Mouse (Mus musculus): Measurements from ENCODE around the gene Nat8f6. TPM values are rescaled to one million over a fixed set of nuclear protein-coding genes. Genes with fewer than 3 reads are reported as not detected.
"Not testable (repeated sequence)": the region's sequence is repeated elsewhere in the genome, so short reads cannot be mapped to it uniquely, and the experiment has no call there.

Nat8f6 gene
- 1.8 and 3.2 TPM in 2 replicates for total RNA-seq (2021)
- long read RNA-seq, result 0 reads

DNA sequence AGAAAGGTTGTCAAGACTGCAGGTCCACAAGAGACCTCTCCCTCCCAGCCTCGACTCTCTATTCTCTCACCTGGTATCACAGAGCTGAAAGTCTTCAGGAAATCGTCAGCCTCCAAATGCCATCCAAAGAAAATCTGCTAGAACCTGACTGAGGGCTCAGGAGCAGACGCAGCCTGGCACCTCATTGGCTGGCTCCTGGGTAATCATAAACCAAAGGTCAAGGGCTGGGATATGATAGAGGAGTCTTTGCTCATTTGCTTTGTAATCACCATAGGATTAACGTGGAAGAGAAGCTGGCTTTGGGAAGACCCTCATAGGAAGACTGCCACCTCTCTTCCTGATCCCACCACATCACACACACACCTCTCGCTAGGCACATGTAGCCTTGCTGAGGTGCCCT lies at the start of gene Nat8f6, which contains the start of gene Nat8f5:
TSS of gene Nat8f6 (minus strand) at position 118 of the 400 bp plus-strand sequence.
TSS of gene Nat8f5 (minus strand) at position 136 of the 400 bp plus-strand sequence.
- DNase-seq, result no peak

DNA sequence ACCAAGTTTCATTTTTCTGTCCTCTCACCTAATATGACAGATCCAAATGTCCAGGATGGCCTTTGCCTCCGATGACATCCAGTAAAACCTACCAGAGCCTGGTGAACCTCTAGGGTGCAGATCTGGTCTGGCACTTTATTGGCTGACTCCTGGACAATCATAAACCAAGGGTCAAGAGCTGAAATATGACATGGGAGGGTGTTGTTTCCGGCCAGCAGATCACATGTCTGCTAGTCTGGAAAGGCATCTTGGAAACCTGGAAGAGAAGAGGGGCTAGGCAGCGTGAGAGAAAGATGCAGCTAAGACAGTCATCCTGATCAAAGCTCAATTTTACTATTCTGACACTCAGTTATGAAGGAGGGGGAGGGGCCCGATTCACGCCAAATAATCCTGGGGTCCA lies 48.3 kb upstream of the Nat8f6 start, which contains the start of gene Nat8f2:
TSS of gene Nat8f2 (minus strand) at position 153 of the 400 bp plus-strand sequence.
- not testable (repeated sequence) for DNase-seq

DNA sequence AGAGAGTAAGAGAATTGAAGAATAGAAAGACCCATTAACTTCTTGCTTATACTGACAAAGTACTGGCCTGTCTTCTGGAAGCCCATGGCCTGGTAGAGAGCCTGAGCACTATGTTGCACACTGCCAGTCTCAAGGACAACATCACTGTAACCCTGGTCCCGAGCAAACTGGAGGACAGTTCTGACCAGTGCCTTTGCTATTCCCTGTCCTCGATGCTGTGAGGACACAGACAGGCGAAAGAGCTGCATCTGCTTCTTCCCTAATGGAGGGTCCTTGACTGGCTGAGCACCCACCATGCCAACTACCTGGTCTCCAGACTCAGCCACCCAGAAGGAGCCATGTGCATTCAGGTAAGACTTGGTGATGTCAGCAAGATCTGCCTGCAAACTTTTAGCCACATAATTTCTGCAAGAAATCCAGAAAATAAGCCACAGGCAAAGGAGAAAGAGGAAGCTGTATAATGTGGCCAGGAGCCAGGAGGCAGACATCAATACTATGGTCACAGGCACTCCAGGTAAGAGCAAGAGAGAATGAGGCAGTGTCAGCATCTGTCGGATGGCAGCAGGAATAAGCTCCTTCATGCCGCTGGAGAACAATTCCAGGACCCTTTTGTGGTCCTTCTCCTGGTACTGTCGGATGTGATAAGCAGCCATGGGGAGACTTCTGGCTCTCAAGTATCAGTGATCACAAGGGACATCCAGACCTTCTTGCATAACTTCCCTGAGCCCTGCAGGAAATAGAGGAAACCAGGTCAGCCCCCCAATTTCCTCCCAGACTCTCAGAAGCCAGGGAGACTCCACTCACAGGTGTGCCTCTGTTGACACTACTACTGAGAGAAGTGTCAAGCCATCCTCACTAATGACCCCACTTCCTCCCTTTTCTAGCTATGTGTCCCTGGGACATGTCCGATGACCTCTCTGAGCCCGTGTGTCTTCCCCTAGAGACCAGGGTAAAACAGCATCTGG lies 47.3 kb upstream of the Nat8f6 start:
- no peak for DNase-seq

DNA sequence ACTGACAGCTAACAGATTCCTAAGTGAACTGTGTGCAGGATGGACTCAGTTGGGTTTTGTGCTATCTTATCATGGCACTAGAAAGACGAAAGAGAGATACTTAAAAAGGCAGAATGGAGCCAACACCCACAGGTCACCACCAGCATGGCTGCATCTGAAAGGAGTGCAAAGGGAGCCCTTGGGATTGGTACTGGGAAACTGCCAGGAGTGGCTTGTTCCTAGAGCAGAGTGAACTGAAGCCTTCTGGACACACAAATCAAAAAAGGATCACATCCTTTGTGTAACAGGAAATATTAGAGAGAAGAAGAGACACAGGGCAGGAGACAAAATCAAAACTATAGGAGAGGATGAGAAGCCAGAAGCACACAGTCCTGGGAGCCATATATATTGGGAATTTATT lies 46.2 kb upstream of the Nat8f6 start:
- not testable (repeated sequence) for DNase-seq

DNA sequence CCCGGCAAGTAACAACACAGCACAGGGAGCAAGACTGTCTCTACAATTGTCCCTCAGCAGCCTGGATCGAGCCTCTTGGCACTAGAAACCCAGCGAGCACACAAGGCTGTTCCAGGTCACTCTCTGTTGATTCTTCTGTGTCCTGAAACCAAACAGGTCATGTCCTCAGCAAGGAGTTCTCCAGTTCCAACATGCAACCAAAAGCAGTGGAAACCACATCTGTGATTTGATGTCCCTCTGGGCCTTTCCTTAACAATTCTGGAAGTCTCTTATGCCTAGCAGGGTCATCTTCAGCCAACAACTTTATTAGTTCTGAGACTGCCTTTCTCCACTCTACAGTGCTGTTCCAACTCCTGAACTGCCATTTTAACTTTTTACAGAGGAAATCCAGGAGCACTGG lies 45.4 kb upstream of the Nat8f6 start:
- not testable (repeated sequence) for DNase-seq

DNA sequence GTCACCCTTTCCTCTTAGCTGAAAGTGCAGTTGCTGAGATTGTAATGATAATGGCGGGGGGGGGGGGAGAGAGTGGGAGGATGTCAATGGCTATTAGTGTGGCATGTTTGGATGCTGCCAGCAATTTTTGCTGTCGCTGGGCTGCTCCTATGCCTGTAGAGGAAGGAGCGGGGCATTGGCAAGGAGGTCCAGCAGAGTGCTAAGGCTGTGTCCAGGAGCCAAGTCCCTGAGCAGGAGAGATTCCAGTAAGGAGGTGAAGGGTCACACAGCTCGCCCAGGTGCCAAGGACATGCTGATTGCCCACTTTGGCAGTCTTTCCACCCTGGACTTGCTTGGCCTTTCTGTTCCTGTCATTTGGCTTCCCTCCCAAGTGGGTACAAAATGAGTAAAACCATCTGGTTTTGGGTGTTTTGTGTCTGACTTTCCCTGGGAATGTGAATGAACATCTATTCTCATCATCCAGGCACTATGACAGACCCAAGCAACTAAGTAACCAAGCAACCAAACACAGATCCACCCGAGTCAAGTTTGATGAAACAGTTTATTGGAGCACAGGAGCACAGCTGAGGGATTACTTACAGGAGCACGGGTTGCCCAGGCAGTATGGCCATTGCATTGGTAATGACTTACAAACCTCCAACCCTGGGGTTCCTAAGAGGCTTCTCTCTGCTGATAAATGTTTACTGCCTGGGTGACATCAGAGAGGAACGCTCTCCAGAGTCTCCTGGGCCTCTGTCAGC lies 44.3 kb upstream of the Nat8f6 start:
- peak; percentile 22 for DNase-seq

DNA sequence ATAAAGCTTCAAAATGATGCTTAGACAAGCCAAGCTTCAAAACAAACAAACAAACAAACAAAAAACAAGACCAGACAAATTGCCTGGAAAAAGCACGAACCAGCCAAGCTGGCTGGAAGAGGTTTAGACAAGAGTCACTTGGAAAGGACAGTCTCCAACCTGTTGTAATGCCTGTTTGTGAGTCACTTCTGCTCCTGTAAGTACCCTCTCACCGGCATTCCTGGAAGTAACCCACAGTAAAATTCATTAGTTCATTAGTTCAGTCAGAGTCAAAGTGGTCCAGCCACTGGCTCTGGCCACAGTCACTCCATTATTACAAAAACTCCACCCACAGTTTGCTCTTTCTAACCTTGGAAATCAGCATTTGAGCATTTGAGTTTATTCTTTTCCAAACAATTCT lies 43.1 kb upstream of the Nat8f6 start:
- DNase-seq, result no peak

DNA sequence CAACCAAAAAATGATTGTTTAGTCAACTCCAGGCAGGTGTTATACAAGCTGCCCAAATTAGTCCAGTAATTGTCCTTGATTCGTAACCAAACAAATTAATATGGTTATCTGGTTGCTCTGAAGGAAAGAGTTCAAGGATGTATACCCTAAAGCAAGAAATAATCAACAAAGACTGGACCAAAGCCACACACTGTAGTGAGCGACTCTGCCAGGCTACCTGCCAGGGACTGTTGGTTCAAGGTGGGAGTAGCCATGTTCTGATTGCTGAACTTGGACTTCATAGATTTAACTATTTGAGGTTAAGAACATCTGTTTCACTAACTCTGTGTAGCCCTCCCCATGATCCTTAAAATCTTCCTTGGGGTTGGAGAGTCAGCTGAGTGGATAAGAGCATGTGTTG lies 42.4 kb upstream of the Nat8f6 start:
- no peak for DNase-seq

DNA sequence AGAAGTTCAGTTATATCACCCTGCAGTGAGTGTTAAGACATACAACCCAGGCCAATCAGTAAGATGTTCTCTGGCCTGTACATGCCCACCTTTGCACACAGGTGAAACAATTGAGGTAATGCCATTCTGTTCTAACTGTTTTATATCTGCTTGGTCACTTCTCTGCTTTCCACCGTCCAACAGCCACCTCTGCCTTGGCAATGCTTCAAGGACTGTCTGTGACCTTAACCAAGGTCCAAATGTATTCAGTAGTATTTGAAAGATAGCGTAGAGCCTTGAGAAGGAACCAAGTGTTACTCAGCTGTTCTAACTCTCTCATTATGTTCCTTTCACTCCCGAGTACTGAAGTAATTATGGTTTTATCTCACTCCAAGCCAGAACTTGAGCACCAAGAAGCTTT lies 41.8 kb upstream of the Nat8f6 start:
- peak; percentile 57 for DNase-seq

DNA sequence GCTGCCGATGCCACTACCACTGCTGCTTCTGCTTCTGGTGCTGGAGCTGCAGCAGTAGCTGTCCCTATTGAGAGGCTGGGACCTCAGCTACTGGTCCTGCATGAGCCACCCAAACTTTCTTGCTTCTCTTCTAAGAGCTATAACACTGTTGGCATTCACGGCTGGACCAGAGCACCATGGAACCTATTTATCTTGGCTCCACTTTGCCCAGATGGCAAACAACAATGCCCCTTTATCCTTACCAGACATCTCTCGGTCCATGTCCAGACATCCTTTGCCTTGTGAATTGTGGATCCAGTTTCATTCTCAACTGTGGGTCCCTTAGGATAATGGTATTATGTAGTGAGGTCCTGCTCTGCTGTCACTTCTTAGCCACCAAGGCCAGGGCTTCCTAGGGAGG lies 40.5 kb upstream of the Nat8f6 start:
- no peak for DNase-seq

DNA sequence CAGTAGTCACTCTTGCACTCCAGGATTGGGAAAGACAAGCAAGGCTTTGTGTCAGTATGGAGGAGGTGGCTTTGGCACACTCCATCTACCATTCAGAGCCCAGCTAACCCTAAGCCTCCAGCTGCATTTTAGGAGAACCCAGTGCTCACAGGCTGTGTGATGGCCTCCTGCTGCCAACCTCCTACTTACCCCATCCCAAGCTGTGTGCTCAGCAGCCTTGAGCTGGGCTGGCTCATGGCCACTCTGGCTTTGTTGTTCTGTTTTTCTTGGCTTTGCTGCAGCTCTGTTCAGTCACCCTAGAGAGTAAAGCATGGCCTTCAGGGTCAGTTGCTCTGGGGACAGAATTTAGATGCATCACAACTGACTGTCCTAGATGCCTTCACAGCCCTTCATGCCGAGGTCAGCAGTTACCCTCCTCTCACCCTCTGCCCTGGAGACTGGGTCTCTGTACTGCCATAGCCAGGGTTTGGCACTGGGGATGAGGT lies 35.5 kb upstream of the Nat8f6 start:
- peak; percentile 80 for DNase-seq

DNA sequence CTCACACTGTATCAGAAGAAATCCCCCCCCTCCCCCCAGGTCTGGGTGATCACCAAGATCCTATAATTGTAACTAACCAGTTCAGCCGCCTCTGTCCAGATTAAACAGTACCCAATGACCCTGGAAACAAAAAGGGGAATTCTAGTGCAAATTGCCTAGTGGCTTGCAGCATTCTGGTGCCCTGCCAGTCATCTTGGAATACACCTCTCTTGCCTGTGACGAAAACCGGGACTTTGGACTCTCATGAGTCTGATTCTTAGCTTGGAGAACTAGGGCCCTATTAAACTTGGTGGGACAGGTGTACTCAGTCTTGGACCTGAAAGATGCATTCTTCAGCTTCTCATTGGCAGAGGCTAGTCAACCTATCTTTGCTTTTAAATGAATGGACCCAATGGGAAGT lies 32.7 kb upstream of the Nat8f6 start:
- DNase-seq, result no peak

DNA sequence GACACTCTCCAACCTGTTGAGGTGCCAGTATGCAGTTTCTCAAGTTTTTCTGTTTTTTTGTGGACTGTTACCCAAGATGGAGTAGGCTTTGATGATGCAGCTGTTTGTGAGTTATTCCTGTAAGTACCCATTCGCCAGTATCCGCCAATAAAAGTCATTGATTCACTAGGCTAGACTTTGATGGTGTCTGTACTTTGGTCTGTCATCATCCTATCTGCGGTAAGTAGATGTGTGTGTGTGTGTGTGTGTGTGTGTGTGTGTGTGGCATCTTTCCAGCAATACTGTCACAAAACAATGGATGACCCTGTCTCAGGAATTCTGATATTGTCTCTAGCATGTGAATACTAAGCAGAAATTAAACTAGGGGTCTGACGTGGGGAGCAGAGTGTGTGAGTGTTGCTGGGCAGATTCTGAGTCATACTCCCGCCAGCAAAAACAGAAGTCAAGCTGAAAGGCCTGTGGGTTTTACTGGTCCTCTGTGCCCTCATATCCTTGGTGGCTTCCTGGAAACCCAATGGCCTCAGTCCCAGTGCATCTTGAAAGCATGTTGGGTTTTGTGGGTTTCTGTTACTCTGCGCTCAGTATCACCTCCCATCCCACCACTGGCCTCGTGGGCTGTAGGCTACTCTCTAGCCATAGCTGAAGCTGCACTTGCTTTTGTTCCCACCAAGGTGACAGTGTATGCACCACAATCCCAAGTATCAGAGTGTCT lies 30.5 kb upstream of the Nat8f6 start:
- DNase-seq, result no peak

DNA sequence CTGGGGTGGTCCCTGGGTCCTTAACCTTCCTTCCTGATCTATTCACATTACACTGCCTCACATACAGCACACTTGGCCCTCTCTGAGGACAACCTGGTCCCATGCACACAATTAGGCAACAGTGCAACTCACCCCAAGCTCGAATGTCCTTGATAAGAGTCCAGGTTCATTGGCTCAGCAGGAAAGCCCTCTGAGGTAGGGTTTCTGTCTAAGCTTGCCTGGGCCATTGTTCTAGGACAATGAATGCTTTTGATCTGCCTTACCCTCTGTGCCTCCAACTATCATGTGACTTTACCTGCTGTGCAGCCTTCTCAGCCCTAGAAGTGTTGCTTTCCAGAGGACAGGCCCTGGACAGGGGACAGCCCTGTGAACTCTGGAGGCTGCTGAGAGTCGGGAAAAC lies 28.5 kb upstream of the Nat8f6 start:
- DNase-seq, result no peak

DNA sequence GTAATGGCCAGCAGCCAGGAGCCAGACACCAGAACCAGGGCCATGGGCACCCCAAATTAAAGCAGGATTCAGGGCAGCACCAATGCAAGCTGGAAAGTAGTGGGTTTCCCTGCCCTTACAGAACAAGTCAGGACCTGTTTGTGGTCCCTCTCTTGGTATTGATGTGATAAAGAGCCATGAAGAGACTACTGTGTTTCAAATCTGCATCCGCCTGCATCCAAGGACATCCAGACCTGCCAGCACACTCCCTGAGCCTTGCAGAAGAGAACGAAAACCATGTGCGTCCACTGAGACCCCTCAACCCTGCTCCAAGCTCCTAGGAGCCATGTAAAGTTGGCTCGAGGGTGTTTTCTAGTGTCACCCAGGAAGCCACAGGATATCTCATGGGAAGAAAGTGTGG lies 27.4 kb upstream of the Nat8f6 start:
- no peak for DNase-seq

DNA sequence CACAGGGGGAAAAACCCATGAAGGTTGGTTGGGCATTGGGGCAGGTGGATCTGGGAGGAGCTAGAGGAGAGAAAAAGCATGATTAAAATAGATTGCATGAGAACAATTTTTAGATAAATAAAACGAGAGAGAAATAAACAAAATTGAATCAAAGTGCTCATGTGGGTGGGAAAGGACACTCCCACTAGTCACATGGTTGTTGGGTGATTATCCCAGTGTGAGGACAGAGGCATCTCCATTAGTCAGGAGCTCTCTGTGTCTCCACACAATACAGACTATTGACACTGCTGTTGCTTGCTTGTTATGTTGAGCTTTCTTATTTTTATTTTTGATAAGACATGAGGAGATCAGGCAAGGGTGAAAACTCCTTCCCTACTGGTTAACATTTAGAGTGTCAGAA lies 26.2 kb upstream of the Nat8f6 start:
- no peak for DNase-seq

DNA sequence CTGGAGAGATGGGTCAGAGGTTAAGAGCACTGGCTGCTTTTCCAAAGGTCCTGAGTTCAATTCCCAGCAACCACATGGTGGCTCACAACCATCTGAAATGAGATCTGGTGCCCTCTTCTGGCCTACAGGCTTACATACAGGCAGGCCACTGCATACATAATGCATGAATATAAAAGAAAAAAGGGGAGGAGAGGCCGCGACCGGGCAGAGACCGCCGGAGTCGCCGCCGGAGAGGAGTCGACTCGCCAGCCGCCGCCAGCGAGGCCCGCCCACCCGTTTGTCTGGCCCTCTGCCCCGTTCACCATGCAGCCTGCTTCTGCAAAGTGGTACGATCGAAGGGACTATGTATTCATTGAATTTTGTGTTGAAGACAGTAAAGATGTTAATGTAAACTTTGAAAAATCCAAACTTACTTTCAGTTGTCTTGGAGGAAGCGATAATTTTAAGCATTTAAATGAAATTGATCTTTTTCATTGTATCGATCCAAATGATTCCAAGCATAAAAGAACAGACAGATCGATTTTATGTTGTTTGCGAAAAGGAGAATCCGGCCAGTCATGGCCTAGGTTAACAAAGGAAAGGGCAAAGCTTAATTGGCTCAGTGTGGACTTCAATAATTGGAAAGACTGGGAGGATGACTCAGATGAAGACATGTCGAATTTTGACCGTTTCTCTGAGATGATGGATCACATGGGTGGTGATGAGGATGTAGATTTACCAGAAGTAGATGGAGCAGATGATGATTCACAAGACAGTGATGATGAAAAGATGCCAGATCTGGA lies 23.1 kb upstream of the Nat8f6 start:
- DNase-seq, result not testable (repeated sequence)

DNA sequence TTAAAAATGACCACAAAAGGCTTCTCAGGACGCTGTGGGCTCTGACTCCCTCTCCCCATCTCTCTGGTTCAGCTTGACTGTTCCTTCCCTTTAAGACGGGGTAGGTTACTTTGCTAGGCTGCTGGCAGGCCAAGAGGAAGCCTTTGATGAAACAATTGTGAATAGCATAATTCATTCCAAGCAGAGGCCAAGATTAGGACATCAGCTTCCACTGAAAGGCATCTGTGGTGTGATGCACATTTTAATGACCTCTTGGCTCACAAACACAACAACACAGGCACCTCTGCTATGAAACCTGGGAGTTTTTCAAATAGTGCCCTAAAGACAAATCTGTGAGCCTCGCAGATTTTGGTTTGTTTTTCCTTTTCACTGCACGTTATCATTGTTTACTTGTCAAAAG lies 19.2 kb upstream of the Nat8f6 start:
- no peak for DNase-seq

DNA sequence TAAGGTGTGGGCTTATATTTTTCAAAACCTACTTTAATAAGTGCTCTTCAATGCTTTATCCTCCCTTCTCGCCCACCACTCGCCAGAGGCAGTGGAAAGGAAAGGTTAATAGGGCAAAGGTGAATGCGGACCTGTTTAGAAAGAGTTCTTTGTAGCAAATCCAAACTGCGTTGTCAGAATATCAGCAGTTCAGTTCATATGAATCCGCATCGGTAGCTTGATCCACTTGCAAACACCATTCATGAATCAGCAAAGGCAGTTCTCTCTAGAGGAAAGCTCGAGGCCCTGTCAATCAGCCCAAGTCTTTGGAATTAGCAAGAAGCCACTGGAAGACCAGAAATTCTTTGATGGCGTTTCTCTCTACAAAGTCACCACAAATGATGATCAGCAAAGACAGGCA lies 17.9 kb upstream of the Nat8f6 start:
- no peak for DNase-seq

DNA sequence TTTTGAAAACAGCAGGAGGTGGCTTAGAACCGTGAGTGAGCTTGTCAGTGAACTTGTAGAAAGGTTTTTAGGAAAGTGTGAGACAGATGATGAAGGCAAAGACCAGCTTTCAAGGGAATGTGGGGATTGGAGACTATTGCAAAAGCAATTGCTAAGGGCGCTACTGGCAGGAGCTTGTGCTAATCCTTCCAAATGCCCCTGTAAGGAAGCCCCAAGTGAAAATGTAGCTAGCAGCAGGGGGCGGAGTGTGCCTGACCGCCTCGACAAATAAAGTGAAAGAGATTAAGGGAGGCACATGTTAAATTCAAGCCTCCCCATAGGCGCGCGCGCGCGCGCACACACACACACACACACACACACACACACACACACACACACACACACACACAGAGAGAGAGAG lies 16.6 kb upstream of the Nat8f6 start:
- peak; percentile 66 for DNase-seq

DNA sequence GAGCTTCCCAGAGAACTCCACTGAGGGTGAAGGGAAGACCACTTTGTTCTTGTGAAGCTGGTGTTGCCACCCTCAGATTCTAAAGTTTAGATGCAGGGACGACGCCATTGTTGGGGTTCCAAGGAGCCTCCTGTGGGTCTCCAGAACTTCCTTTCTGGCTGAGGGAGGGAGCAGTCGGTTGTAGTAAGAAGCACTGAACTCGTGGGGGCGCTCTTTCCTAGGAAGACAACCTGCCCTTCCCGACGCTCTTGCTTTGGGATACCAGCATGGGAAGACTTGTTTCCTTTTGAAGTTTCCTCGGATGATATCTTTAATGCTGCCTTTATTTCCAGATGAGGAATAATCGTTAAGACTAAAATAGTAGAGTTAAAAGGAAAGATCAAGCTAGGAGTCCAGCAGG lies 16.1 kb upstream of the Nat8f6 start:
- DNase-seq, result peak; percentile 79

DNA sequence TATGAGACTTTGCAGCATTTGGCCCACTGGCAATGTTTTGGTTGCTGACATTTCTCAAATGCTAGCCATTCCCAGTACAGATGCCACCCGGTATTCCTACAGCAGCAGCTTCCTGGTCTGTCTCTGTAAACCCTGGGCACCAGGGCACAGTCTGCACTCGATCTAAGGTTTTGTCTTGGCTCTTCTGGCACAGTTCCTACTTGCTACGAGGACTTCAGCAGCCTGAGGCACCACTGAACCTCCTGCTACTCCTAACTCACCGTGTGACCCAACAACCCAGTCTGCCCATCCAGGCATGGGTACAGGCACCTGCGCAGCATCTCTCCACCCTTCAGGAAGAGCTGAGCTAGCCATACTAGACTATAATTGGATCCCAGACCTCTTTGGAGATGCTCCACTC lies 15.3 kb upstream of the Nat8f6 start:
- DNase-seq, result not testable (repeated sequence)

Measured in adrenal gland, postnatal 25 days (tissue).